Mouse (Mus musculus): ENCODE data around the gene Slit1.

DNA sequence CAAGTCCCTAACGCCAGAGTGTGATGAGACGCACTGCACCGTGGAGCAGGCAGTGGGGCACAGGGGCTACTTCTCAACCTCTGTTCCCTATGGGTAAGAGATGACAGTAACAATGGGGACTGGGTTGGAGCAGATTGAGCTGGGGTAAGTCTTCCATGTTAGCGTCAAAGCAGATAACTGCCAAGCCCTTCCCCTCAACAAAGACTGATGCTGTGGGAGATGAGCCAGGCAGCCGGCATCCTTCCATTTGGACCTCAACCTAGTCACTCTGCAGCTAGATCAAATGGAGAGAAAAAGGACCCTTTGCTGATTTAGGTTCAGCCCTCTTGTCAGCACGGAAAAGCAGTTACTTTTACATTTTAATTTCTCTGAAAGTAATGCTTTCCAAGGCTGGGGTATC, 40.8 kb downstream of the Slit1 start:
- TF ChIP-seq GATA1 (IDR thresholded peaks at IDR 0.05; ENCODE audit: low read length) (no peak), TAL1 (IDR thresholded peaks at IDR 0.05; ENCODE audit: low read length) (no peak)
